In the genomic region with DNA sequence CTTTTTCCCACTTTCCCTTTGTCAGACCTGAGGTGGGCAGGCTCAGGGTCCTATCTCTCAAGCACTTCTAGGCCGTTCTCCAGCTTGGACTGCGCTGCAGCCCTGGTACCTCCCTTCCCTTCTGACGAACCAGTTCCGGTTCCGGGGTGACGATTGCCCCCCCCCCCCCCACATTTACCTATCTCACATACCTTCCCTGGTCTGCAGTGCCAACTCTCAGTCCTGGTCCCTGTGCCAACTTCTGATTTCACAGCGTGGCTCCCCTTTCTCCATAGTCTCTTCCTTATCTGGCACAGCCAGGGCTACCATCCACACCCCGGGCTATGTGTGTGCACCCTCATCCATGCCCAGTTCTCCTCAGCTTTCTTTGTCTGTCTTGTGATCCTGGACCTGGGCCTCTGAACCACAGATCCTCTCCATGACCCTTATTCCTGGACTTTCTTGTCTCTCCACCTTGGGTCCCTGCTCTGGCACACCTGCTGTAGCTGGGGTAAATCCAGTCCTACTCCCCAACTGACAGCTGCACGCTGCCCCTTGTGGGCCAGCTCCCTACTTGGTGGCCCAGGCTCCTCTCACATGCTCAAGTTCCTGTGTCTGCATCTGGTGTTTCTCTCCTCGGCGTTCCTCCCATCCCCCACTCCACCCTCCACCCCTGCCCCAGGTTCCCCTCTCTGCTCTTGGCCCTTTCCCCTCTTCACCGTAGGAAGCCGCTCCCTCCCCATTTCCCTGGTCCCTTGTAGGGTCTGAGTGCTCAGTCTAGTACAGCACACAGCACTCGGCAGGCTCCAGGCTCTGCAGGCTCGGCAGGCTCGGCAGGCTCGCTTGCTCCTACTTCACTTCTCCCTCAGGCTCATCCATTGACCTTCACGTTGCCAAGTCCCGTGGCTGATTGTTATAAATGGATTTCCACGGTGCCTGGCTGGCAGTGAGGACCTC, we compare ENCODE assay signal across 8 mouse cellular contexts. TPM values are rescaled to one million over a fixed set of nuclear protein-coding genes. Genes with fewer than 3 reads are reported as not detected.
A peak's percentile ranks its signal among the peaks of the same experiment; 100 is the strongest.
DNase-seq lines count a peak whose midpoint lies in the region; ATAC-seq and TF ChIP-seq lines count a peak whose summit lies in the region.

No protein-coding gene starts in this region.

- DNase-seq in heart, adult 11 months: no peak
- DNase-seq in NIH3T3 (ENCODE audit: low read depth): peak; percentile 73
- peak; percentile 33 to 38 for DNase-seq in thymus, postnatal 10 days (ENCODE audit: low spot score in 2 of 2)
- DNase-seq in ovary, postnatal 14 days (ENCODE audit: low spot score): no peak

- peak; percentile 57; the same call in 1 of the 2 replicates for ATAC-seq in heart, embryonic 11.5 days (replicated peaks; ENCODE audit: insufficient number of reproducible peaks, low FRiP score, low TSS enrichment)
- peak; percentile 82 for ATAC-seq in erythroid progenitor cell, adult 5-6 weeks (replicated peaks; ENCODE audit: low FRiP score, poor library complexity, severe bottlenecking)
- ATAC-seq in intestine, postnatal 0 days: peak; percentile 39; the same call in 1 of the 2 replicates
- peak; percentile 47 for ATAC-seq in midbrain, embryonic 12.5 days (ENCODE audit: low FRiP score, low read depth)

- H3K36me3 ChIP-seq in heart, embryonic 11.5 days (ENCODE audit: control insufficient read depth, insufficient read depth, low read length): no peaks in the 10 kb centered on the region
- H3K36me3 ChIP-seq in intestine, postnatal 0 days (ENCODE audit: control insufficient read depth, insufficient read depth): no peaks in the 10 kb centered on the region
- H3K36me3 ChIP-seq in midbrain, embryonic 12.5 days: no peaks in the 10 kb centered on the region

- TF ChIP-seq CTCF in intestine, postnatal 0 days (IDR thresholded peaks at IDR 0.05; ENCODE audit: low read depth): peak; percentile 20; the same call in 1 of the 2 replicates

- peaks cover 20% of the 10 kb centered on the region for H3K27me3 ChIP-seq in heart, embryonic 11.5 days (ENCODE audit: control insufficient read depth, insufficient read depth, low read length)
- peaks cover 5% of the 10 kb centered on the region; the same call in 1 of the 2 replicates for H3K27me3 ChIP-seq in intestine, postnatal 0 days (replicated peaks; ENCODE audit: control insufficient read depth, insufficient read depth, low read length)
- peaks cover 38% of the 10 kb centered on the region for H3K27me3 ChIP-seq in midbrain, embryonic 12.5 days

- peak overlapping the region; percentile 48 for H3K4me2 ChIP-seq in heart, embryonic 11.5 days
- H3K4me2 ChIP-seq in intestine, postnatal 0 days (replicated peaks; ENCODE audit: low read depth): peak overlapping the region; percentile 48
- peak overlapping the region; percentile 40 for H3K4me2 ChIP-seq in midbrain, embryonic 12.5 days (replicated peaks)

- 17% methylated on average over 20 of the region's 20 CpGs for WGBS in heart, embryonic 11.5 days (ENCODE audit: insufficient replicate concordance)
- WGBS in intestine, postnatal 0 days: 21% methylated on average over 19 of the region's 20 CpGs
- WGBS in midbrain, embryonic 12.5 days: 27% methylated on average over 20 of the region's 20 CpGs

- H3K4me3 ChIP-seq in heart, embryonic 11.5 days (ENCODE audit: low read depth, low read length): no peak overlapping the region
- no peak overlapping the region for H3K4me3 ChIP-seq in intestine, postnatal 0 days (ENCODE audit: low read depth, low read length)
- no peak overlapping the region for H3K4me3 ChIP-seq in midbrain, embryonic 12.5 days

- peak overlapping the region; percentile 39; the same call in 1 of the 2 replicates for H3K9ac ChIP-seq in heart, embryonic 11.5 days (ENCODE audit: low read depth, low read length)
- H3K9ac ChIP-seq in intestine, postnatal 0 days (ENCODE audit: low read depth, low read length): no peak overlapping the region
- no peak overlapping the region for H3K9ac ChIP-seq in midbrain, embryonic 12.5 days (replicated peaks)

- peaks cover 17% of the 10 kb centered on the region for H3K4me1 ChIP-seq in heart, embryonic 11.5 days (ENCODE audit: control insufficient read depth, insufficient read depth, low read length)
- H3K4me1 ChIP-seq in intestine, postnatal 0 days (replicated peaks; ENCODE audit: control insufficient read depth, insufficient read depth, low read length): 0 out of 2 replicates have a peak, but pooled peaks cover 4% of the 10 kb centered on the region
- H3K4me1 ChIP-seq in midbrain, embryonic 12.5 days: peaks cover 21% of the 10 kb centered on the region

- no peak overlapping the region for H3K27ac ChIP-seq in heart, embryonic 11.5 days (ENCODE audit: low read depth, low read length)
- H3K27ac ChIP-seq in intestine, postnatal 0 days (ENCODE audit: low read depth, low read length): peak overlapping the region; percentile 50; the same call in 1 of the 2 replicates
- peak overlapping the region; percentile 25; the same call in 1 of the 2 replicates for H3K27ac ChIP-seq in midbrain, embryonic 12.5 days (replicated peaks)

- H3K9me3 ChIP-seq in heart, embryonic 11.5 days (replicated peaks; ENCODE audit: control insufficient read depth, low read length): no peaks in the 10 kb centered on the region
- H3K9me3 ChIP-seq in intestine, postnatal 0 days (ENCODE audit: control insufficient read depth): no peaks in the 10 kb centered on the region
- no peaks in the 10 kb centered on the region for H3K9me3 ChIP-seq in midbrain, embryonic 12.5 days

RNA-seq across cellular contexts. Expression of a gene that starts 5.5 kb away (rescaled TPM):
- 861 and 879 TPM in 2 replicates for polyA plus RNA-seq in heart, embryonic 11.5 days (2014; fragmentation: Nextera tagmentation; extraction: Ambion mirVana)
- 600 and 647 TPM in 2 replicates for total RNA-seq in erythroid progenitor cell, adult 5-6 weeks (2015; ENCODE audit: low replicate concordance)
- total RNA-seq in erythroid progenitor cell, adult 5-6 weeks (2017; ENCODE audit: low replicate concordance): 701 and 821 TPM in 2 replicates
- 436 and 450 TPM in 2 replicates for polyA plus RNA-seq in intestine, postnatal 0 days (2015; fragmentation: Nextera tagmentation; extraction: Ambion mirVana)
- polyA plus RNA-seq in midbrain, embryonic 12.5 days (2016; fragmentation: Nextera tagmentation; extraction: Ambion mirVana): 652 and 673 TPM in 2 replicates

RNA-seq across cellular contexts. Expression of a gene that starts 6.1 kb away (rescaled TPM):
- 15.2 and 20.7 TPM in 2 replicates for polyA plus RNA-seq in heart, embryonic 11.5 days (2014; fragmentation: Nextera tagmentation; extraction: Ambion mirVana)
- 19.1 and 20.1 TPM in 2 replicates for total RNA-seq in erythroid progenitor cell, adult 5-6 weeks (2015; ENCODE audit: low replicate concordance)
- 3.6 and 16.7 TPM in 2 replicates for total RNA-seq in erythroid progenitor cell, adult 5-6 weeks (2017; ENCODE audit: low replicate concordance)
- polyA plus RNA-seq in intestine, postnatal 0 days (2015; fragmentation: Nextera tagmentation; extraction: Ambion mirVana): 6.8 and 10.4 TPM in 2 replicates
- 10.8 and 10.9 TPM in 2 replicates for polyA plus RNA-seq in midbrain, embryonic 12.5 days (2016; fragmentation: Nextera tagmentation; extraction: Ambion mirVana)

RNA-seq across cellular contexts. Expression of a gene that starts 35.7 kb away (rescaled TPM):
- polyA plus RNA-seq in heart, embryonic 11.5 days (2014; fragmentation: Nextera tagmentation; extraction: Ambion mirVana): 18.8 and 25.1 TPM in 2 replicates
- 8.6 and 9.2 TPM in 2 replicates for total RNA-seq in erythroid progenitor cell, adult 5-6 weeks (2015; ENCODE audit: low replicate concordance)
- total RNA-seq in erythroid progenitor cell, adult 5-6 weeks (2017; ENCODE audit: low replicate concordance): 22.5 and 26.3 TPM in 2 replicates
- 12.6 and 13.6 TPM in 2 replicates for polyA plus RNA-seq in intestine, postnatal 0 days (2015; fragmentation: Nextera tagmentation; extraction: Ambion mirVana)
- 41.9 and 43.6 TPM in 2 replicates for polyA plus RNA-seq in midbrain, embryonic 12.5 days (2016; fragmentation: Nextera tagmentation; extraction: Ambion mirVana)

Comparison
In these comparisons a context has a peak if more than half of its experiments do, and no peak if none do; other contexts are left out.
1. DNase-seq: peak in NIH3T3 (single experiment) and thymus, postnatal 10 days (2 of 2); none in heart, adult 11 months (single experiment) and ovary, postnatal 14 days (single experiment).
2. Peak in every context shown above with its lines, with median percentiles within 50 percentile points of each other: ATAC-seq and H3K4me2 ChIP-seq.